Mouse (Mus musculus) adrenal gland, adult (tissue): Measurements from ENCODE around the gene Vps13a.
A peak's percentile ranks its signal among the peaks of the same experiment; 100 is the strongest.
"Not testable (repeated sequence)": the region's sequence is repeated elsewhere in the genome, so short reads cannot be mapped to it uniquely, and the experiment has no call there.

Experiments
- DNase-seq, 2 experiments: peaks; one replicate each; pipeline ENCODE4 v3.0.0; 2022 to 2023; ENCODE audit warnings: low spot score in 1 of 2; ENCODE audit not compliant: inconsistent age in 2 of 2

Gene Vps13a

DNA sequence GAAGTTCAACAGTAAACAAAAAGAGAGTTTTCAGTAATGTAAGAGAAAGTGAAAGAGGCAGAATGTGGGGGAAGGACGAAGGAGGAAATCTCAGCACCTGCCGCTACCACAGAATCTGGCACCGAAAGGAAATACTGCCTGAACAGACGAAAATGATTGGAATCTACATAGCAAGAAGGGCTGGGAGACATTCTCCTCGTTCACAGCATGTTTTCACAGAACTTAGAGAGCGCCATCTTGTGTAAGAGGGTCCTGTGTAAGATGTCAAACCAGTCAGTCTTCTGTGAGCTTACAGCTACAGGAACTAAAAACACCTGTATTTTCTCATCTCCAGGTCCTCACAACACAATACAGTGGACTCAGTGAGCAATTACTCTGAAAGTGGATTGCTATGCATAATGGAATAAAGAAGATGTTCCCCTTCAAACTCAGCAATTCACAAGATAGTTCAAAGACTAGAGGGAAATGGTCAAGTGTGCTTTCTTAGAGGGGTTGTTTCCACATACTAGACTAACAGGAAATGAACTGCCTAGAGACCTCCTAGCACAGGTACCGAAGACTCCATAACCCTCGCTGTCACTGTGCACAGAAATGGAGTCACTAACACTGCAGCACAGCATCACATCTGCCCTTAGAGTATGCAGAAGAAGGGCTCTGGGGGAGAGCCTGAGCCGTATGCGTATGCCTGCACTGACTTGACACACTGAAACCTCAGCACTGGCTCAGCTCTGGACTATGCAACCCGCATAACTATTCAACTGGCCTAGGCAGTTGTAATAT lies 7.3 kb downstream of the Vps13a start:
- DNase-seq = no peak

DNA sequence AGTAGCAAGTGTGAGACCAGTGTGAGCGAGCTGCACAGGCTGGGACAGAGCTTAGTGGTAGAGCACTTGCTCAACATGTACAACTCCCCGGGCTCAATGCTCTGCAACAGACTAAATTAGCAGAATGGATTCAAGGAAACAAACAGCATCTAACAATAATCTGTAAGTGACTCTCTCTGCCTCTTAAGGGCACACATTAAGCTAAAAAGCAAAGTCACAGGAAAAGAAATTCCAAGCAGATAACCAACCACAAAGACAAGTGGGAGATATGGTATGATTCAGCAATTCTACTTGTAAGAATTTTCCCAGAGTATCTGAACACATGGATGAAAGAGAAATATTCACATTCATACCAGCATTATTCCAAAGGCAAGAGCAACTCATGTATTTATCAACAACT lies 13.3 kb downstream of the Vps13a start:
- DNase-seq = no peak

GRCm38 (mm10) chr19:16757439-16757838 lies 23.3 kb downstream of the Vps13a start:
- not testable (repeated sequence) for DNase-seq

- DNase-seq = no peak
These were observed 24.9 kb downstream of the Vps13a start for GRCm38 (mm10) chr19:16755854-16756253.

- no peak for DNase-seq
These were observed 25.5 kb downstream of the Vps13a start for GRCm38 (mm10) chr19:16755226-16755625.

GRCm38 (mm10) chr19:16753151-16753550 lies 27.6 kb downstream of the Vps13a start:
- DNase-seq = no peak

- DNase-seq = no peak
These were observed 43.9 kb downstream of the Vps13a start for GRCm38 (mm10) chr19:16736854-16737253.

DNA sequence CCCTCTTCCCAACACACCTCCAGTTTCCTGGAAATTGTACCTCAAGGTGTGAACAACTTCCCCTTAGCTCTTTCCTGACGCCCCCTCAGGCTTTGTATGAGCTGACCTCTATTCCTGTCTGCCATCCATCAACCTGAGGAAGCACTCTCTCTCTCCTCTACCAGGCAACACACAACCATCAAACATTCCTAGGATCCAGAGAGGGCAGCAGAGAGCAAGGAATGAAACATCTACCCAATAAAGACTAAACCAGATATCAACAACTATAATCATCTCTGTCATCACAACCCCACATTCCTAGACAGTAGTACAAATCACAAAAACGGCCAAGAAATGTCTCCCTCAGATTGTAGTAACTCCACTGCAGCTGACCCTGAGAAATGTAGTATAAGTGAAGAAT lies 52.0 kb downstream of the Vps13a start:
- peak in 1 of 2 experiments; percentile 43 for DNase-seq

DNA sequence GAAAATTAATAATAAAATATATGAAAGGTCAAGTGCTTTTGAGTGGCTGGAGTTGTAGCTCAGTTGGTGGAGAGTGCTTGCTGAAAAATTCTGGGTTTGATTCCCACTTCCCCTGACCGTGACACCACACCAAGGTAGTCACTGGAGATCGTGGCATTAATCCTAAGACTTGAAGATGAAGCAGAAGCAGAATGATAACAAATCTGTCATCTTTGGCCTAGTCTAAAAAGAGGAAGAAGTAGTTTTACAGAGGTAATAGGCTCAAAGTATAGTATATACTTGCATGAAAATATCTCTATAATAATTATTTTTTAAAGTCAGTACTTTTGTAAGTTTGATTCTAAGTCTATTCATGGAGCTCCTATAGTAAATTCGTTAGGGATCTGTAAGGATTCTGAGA lies 65.5 kb downstream of the Vps13a start:
- no peak for DNase-seq

- DNase-seq = no peak
These were observed 78.9 kb downstream of the Vps13a start for GRCm38 (mm10) chr19:16701790-16702189.

DNA sequence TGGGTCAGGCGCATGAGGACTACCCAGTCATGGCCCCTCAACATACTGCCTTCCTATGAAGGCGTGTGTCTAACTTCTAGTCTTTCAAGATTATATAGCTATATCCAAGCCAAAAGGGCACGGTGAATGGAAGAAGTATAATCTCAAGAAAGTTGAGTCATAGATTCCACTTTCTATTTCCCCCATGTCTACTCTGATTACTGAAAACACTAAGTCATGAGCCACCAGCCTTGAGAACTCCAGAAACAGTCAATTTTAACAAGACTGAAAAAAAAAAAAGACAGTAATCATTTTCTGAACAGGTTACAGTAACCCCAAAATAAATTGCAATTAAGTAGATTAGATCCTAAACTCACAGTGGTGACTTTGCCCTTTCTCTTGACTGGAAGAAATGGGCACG lies 95.8 kb downstream of the Vps13a start:
- no peak for DNase-seq

- no peak for DNase-seq
These were observed 96.5 kb downstream of the Vps13a start for GRCm38 (mm10) chr19:16684210-16684609.

DNA sequence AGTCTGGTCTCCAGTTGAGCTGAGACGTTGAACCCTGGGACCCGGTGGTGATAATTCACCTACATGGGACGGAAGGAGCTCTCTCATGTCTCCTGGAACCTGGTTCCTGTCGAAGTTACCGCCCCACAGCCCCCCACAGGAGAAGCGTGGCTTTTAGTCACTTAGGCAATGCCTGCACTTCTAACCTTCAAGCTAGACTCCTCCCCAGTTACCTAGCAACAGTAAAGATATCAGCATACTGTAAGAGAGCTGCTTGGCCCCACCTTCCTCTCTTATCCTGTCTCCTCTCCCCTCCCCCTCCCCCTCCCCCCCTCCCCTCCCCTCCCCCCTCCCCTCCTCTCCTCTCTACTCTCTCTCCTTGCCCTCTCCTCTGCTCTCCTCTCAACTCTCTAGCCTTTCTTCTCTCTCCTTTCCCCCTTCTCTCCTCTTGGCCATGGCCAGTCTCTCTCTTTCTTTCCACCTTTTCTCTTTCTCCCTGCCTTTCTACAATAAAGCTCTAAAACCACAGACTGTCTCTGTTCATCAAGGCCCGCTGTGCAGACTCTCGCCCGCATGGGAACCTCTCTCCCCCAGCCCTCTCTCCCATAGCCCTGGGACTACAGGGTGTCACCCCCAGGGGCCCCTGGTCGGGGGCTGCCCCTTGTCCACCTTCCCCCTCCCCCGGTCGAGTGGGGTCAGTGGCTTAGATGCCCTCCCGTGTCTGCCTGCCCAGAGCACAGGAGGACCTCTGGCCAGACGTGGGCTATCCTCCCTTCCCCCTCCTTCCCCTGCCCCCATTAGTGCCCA lies 154.9 kb downstream of the Vps13a start:
- no peak for DNase-seq

DNA sequence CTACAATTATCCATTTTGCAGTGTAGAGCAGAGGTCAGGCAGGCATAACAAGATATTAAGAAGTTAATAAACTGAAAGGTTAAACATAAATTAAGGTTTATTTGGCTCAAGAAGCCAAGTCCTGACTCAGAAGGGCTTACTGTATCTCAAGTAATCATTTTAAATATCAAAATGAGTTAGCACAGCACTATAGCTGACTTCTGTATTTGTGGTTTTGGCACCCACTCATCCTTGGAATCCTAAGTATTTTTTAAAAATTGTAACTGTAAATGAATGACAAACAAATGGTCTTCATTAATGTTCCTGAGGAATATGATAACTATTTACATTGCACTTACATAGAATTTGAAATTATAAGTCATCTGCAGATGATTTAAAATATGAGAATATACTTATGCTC lies 155.7 kb downstream of the Vps13a start:
- DNase-seq = no peak

DNA sequence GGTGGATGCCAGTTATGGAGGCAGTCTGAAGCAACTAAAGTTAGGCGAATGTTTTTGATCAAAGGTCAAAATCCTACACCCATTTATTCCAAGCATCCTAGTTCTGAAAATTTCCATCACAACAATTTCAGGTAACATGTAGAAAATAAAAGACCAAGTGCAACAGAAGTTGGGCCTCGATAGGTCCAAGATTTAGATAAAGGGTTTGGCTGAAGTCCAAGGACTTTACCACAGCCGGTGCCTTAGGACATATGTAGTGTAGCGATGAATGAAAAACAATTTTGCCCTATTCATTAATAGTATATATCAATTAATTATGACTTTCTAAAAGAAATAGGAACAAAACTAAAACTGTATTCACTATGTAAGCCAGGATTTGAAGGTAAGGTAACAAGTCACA lies 157.6 kb downstream of the Vps13a start:
- DNase-seq = no peak

DNA sequence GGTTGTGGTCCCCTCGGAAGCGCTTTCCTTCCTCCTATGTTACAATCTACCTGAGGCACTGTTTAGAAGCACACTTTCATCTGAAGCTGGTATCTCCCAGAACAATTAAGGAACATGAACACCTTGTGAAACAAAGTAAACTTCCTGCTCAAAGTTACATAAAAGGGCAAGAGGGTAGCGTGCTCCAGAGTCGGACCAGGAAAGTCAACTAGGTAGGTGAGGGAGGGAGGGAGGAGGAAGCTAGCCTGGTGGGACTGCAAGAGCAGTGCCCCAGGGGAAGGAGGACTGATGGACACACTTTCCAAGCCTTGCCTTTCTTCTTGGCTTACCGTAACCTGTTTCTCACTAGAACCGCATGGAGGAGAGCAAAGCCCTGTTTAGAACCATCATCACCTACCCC lies 173.1 kb downstream of the Vps13a start:
- DNase-seq = no peak

DNA sequence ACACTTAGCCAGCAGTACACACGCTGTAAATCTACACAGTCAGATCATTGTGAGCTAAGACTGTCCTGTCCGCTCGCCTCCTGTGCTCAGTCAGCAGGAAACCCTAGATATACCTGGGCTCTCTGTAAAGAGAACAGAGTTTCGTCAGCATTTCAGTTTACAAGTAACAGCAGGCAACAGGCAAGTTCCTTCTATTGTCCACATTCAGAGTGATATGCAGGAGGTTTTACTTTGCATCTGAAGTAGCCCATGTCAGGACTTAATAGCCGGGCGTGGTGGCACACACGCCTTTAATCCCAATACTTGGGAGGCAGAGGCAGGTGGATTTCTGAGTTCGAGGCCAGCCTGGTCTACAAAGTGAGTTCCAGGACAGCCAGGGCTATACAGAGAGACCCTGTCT lies 178.7 kb downstream of the Vps13a start:
- DNase-seq = no peak

DNA sequence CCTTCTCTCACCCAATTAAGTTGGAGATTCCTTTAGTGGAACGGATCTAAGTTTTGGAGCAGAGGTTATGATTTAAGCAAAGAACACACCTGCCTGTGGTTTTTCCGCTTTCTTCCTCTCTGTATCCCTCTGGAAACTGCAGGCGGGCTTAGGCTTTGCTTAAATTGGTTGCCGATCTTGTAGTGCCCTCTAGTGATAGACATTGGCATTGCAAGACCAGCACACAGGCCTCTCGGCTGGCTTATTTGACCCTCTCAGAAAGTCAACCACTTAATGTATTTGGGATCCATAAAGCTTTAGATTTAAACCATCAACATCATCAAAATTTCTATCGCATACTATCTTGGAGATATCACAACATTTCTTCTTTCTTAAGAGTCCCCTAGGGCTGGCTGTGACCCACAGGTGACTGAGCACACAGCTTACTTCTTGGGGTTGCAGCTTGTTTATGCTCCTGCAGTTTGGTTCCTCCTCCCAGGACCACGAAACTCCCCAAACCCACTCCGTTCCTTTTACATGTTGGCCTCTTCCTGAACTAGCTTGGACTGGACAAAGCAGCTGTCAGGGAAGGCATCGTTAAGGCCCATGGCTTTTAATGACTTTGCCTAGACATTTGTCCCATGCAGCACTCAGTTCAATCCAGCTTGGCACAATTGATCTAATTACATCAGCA lies 181.3 kb downstream of the Vps13a start:
- DNase-seq = peak; percentile 75 to 95

DNA sequence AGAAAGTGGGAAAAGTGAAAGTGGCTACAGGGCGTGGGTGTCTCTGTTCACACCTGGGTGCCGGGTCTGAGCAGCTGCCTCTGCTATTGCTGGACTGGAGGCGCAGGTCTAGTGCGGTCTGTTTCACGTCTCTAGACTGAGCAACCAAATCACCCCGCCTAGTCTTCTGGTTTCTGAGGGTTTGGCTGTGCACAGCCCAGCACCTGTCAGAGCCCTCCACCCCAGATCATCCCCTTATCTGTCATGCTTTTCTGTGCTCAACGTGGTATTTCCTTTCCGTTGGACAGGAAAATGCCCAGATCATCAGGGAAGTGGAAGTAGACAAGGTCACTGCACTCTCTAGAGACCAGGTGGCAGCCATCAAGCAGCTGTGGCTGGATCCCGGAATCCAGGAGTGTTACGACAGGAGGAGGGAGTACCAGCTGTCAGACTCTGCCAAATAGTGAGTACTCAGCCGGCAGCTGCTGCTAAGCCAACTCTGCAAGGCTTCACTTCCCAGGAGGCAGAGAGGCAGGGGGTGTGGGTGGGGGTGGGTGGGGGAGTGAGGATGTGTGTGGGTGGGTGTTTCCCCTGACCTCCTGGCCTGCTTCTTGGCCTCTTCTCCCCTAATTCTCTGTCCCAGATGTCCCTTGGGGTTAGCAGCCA lies 182.0 kb downstream of the Vps13a start:
- peak in 1 of 2 experiments; percentile 43 for DNase-seq

- DNase-seq = peak in 1 of 2 experiments; percentile 52
These were observed 183.5 kb downstream of the Vps13a start for GRCm38 (mm10) chr19:16597216-16597615.

DNA sequence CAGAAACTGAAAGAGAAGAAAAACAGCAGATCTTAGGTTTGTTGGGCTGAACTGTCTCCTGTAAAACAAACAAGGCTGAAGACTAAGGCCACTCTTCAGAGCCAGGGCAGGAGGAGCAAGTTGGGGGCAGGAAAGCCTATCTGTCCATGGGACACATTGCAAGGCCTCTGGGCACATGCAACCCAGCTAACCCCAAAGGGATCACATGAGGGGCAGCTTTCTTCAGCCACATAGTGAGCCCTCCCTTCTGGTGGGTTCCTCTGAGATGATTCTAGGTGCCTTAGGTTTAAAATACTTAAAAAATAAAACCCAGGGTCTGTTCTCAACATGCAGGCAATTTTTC lies 186.8 kb downstream of the Vps13a start:
- DNase-seq = peak in 1 of 2 experiments; percentile 53
